Mouse (Mus musculus) hindbrain, embryonic 16.5 days (tissue): Measurements from ENCODE around the gene Meaf6. TPM values are rescaled to one million over a fixed set of nuclear protein-coding genes. Genes with fewer than 3 reads are reported as not detected.

Experiments used
- ATAC-seq: fragments of 200-750 bp; cut with Nextera tagmentation; 2 replicates; pipeline ENCODE4 v1.8.0; 2017; ENCODE audit warnings: moderate TSS enrichment, moderate library complexity
- H3K27ac ChIP-seq: fragments of 300-500 bp; sonication (generic); 2 replicates; pipeline ENCODE4 v1.5.1; 2014; ENCODE audit warnings: low read depth, mild to moderate bottlenecking, control low read depth, low read length, moderate library complexity
- H3K27me3 ChIP-seq: fragments of 300-500 bp; sonication (generic); replicated peaks from 2 replicates; pipeline ENCODE4 v1.6.1; 2014; ENCODE audit warnings: low read length; ENCODE audit not compliant: control insufficient read depth, insufficient read depth
- H3K36me3 ChIP-seq: fragments of 300-500 bp; sonication (generic); 2 replicates; pipeline ENCODE4 v1.6.1; 2014; ENCODE audit warnings: mild to moderate bottlenecking, low read length, moderate library complexity, mixed read lengths; ENCODE audit not compliant: control insufficient read depth, insufficient read depth
- H3K4me1 ChIP-seq: fragments of 300-500 bp; sonication (generic); 2 replicates; pipeline ENCODE4 v1.6.1; 2014; ENCODE audit warnings: low read depth, low read length; ENCODE audit not compliant: control insufficient read depth, insufficient read depth
- H3K4me2 ChIP-seq: fragments of 300-500 bp; sonication (generic); 2 replicates; pipeline ENCODE4 v1.6.1; 2014; ENCODE audit warnings: mild to moderate bottlenecking, low read length, control low read depth, moderate library complexity
- H3K4me3 ChIP-seq: fragments of 300-500 bp; sonication (generic); 2 replicates; pipeline ENCODE4 v1.5.1; 2014; ENCODE audit warnings: mild to moderate bottlenecking, low read length, control low read depth, moderate library complexity
- H3K9ac ChIP-seq: fragments of 300-500 bp; sonication (generic); 2 replicates; pipeline ENCODE4 v1.6.1; 2014; ENCODE audit warnings: low read depth, mild to moderate bottlenecking, control low read depth, low read length, moderate library complexity
- H3K9me3 ChIP-seq: fragments of 300-500 bp; sonication (generic); 2 replicates; pipeline ENCODE4 v1.6.1; 2014; ENCODE audit warnings: mild to moderate bottlenecking, low read length, moderate library complexity; ENCODE audit not compliant: control insufficient read depth
- WGBS: fragments of 180-500 bp; shearing (Covaris S2); extraction: QIAGEN DNeasy Blood & Tissue Kit; methylation state at CpG from one replicate; pipeline ENCODE4 v1.1.7; 2014; 5-methylcytosine and 5-hydroxymethylcytosine counted together
- polyA plus RNA-seq: library from polyadenylated mRNA; unstranded; fragments of >200 nt; fragmentation: Nextera tagmentation; extraction: Ambion mirVana; gene quantifications from 2 replicates; pipeline ENCODE4 v1.2.1, GENCODE M21; 2015

The Meaf6 gene
- polyA plus RNA-seq, 1 experiment from 2014 or later = 147 TPM

GRCm38 (mm10) chr4:125147970-125148369 lies 63.0 kb downstream of the Meaf6 start:
- no peak overlapping the region for H3K4me3 ChIP-seq
- no peak overlapping the region for H3K27ac ChIP-seq
- H3K9ac ChIP-seq = no peak overlapping the region
- H3K27me3 ChIP-seq = 0 out of 2 replicates have a peak, but pooled peaks cover 5% of the 10 kb centered on the region
- H3K36me3 ChIP-seq = no peaks in the 10 kb centered on the region
- no peaks in the 10 kb centered on the region for H3K9me3 ChIP-seq
- peaks cover 7% of the 10 kb centered on the region for H3K4me1 ChIP-seq
- WGBS = 74% methylated on average over 4 of the region's 4 CpGs
- H3K4me2 ChIP-seq = no peak overlapping the region
- ATAC-seq = no peak

DNA sequence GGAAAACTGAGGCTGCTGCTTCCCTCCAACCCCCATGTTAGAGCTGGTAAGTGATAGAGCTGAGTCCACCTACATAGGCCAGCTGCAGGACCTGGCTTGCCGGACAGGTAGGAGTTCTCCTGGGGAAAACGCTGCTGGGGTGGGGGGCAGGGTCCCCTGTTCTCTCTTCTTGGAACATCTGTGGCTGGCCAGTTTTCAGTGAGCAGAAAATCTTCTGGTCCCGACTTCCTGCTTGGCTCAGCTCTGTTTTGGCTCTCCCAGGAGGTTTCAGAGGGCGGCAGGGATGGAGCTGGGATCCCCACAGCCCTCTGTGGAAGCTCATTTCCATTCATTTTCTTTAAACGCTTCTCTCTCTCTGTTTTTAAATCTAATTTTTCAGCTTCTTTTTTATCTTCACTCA lies 64.5 kb downstream of the Meaf6 start:
- 29% methylated on average over 5 of the region's 5 CpGs for WGBS
- no peaks in the 10 kb centered on the region for H3K9me3 ChIP-seq
- H3K4me2 ChIP-seq = no peak overlapping the region
- H3K9ac ChIP-seq = no peak overlapping the region
- no peak overlapping the region for H3K27ac ChIP-seq
- ATAC-seq = no peak
- H3K4me1 ChIP-seq = peaks cover 7% of the 10 kb centered on the region
- no peaks in the 10 kb centered on the region for H3K27me3 ChIP-seq
- no peaks in the 10 kb centered on the region for H3K36me3 ChIP-seq
- H3K4me3 ChIP-seq = no peak overlapping the region

- no peak overlapping the region for H3K4me2 ChIP-seq
- no peaks in the 10 kb centered on the region for H3K36me3 ChIP-seq
- H3K4me1 ChIP-seq = no peaks in the 10 kb centered on the region
- no peak overlapping the region for H3K27ac ChIP-seq
- no peaks in the 10 kb centered on the region for H3K9me3 ChIP-seq
- H3K9ac ChIP-seq = no peak overlapping the region
- no peak for ATAC-seq
- 93% methylated on average over 6 of the region's 6 CpGs for WGBS
- no peak overlapping the region for H3K4me3 ChIP-seq
- no peaks in the 10 kb centered on the region for H3K27me3 ChIP-seq
These were observed 67.5 kb downstream of the Meaf6 start for GRCm38 (mm10) chr4:125152469-125152868.

DNA sequence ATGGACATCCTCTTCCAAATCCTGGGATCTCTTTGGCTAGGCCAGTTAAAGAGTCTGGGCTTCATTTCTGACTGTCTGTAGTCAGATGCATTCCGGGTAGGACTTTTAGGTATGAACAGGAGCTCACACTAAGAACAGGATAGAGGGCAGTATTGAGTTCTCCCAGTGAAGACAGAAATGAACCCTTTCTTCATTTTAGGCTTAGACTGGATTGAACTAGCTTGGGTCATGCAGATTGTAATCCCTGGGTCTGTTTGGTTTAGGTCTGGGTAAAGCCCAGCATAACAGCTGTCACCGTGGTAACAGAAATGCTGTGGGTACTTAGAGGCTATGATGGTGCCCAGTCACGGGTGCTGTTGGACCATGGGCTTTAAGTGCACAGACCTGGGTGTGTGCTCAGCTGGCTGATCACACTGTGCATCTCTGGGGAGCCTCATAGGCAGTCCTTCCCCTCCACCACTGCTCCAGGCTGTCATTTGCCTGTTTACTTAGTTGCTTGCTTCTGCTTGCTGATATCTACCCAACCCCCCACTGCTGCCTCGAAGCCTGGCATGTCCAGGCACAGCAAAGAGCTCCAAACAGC lies 68.8 kb downstream of the Meaf6 start:
- Histone ChIP-seq H3K36me3 (no peaks in the 10 kb centered on the region), H3K27ac (no peak overlapping the region), H3K27me3 (no peaks in the 10 kb centered on the region), H3K9me3 (no peaks in the 10 kb centered on the region), H3K4me2 (no peak overlapping the region), H3K4me1 (no peaks in the 10 kb centered on the region), H3K9ac (no peak overlapping the region), H3K4me3 (no peak overlapping the region)
- ATAC-seq = no peak
- 66% methylated on average over 4 of the region's 4 CpGs for WGBS

DNA sequence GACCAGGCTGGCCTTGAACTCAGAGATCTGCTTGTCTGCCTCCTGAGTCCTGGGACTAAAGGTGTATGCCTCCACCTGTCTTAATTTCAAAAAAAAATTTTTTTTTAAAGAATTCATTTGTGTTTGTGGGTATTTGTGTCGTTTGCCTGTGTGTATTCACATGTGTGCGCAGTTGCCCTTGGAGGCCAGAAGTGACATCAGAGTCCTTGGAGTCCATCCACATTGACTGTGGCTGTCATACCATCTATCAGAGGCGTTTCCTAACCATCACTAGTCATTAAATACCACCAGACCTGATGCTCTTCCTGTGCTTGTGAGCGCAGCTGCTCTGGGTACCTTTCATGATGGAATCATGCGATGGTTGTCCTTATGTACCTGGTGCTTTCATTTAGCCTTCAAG lies 70.7 kb downstream of the Meaf6 start:
- Histone ChIP-seq H3K36me3 (no peaks in the 10 kb centered on the region), H3K27me3 (no peaks in the 10 kb centered on the region), H3K4me2 (no peak overlapping the region), H3K9ac (no peak overlapping the region), H3K4me3 (no peak overlapping the region), H3K4me1 (peaks cover 3% of the 10 kb centered on the region), H3K27ac (no peak overlapping the region), H3K9me3 (no peaks in the 10 kb centered on the region)
- ATAC-seq = no peak
- 84% methylated on average over 5 of the region's 5 CpGs for WGBS

DNA sequence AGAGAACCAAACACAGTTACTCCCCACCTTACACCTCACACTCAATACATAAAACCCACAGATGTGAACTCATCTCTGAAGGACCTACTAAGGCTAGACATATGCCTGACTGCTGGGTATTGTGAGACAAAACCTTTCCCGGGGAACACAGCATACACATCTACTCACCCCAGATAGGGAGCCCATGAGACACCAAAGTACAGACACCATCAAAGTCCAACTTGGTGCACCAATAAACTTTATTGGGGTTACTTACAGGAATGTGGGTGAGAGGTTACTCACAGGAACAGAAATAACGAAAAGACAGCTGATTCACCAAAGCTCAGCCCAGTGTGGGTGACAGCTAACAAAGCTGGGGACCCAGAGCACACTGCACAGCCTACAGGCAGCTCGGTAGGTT lies 72.4 kb downstream of the Meaf6 start:
- WGBS = 88% methylated on average over 3 of the region's 3 CpGs

GRCm38 (mm10) chr4:125158081-125158480 lies 73.1 kb downstream of the Meaf6 start:
- Histone ChIP-seq H3K36me3 (no peaks in the 10 kb centered on the region), H3K4me1 (peaks cover 5% of the 10 kb centered on the region), H3K27ac (no peak overlapping the region), H3K4me3 (no peak overlapping the region), H3K27me3 (no peaks in the 10 kb centered on the region; the same call in 1 of the 2 replicates), H3K4me2 (no peak overlapping the region), H3K9me3 (no peaks in the 10 kb centered on the region), H3K9ac (no peak overlapping the region)
- WGBS = 89% methylated on average over 2 of the region's 2 CpGs
- ATAC-seq = no peak

More for the DNA sequence above, 72.4 kb downstream of the Meaf6 start:
- H3K9ac ChIP-seq = no peak overlapping the region
- no peak overlapping the region for H3K27ac ChIP-seq
- no peak overlapping the region for H3K4me2 ChIP-seq
- no peaks in the 10 kb centered on the region for H3K9me3 ChIP-seq
- peaks cover 5% of the 10 kb centered on the region for H3K4me1 ChIP-seq
- ATAC-seq = no peak
- no peaks in the 10 kb centered on the region; the same call in 1 of the 2 replicates for H3K27me3 ChIP-seq
- H3K36me3 ChIP-seq = no peaks in the 10 kb centered on the region
- H3K4me3 ChIP-seq = no peak overlapping the region

DNA sequence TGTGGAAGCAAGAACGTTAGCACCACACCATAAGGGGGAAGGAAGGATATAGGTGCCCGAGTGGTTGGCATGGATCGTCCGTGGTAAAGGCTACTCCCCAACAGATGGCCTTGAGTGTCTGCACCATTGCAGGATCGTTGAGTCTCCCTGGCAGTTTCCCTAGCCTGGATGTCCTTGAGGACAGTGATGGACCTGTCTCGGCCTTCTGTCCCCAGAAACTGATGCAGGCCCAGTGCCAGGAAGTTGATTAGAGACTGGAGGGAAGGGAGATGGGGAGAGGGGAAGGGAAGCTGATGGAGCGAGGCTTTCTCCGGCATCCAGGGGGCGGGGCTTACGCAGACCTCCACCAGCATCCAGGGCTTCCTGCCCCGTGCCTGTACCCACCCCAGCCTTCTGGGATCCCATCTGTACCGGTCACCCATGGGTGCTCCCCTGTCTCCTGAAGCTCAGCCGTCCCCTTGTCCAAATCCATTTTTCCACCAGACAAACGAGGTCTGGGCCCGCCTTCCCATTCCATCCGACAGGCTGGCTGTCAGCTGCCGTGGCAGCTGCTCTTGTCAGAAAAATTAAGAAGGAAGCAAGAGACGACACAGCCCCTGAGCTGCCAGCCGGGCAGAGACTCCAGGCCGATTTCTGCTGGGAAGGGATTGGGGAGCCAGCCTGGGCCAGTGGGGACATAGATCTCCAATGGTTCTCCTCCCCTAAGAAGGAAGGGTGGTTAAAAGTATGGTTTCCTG lies 73.8 kb downstream of the Meaf6 start:
- Histone ChIP-seq H3K36me3 (no peaks in the 10 kb centered on the region), H3K9ac (0 out of 2 replicates have a peak overlapping the region, but pooled peaks have one; percentile 8), H3K9me3 (no peaks in the 10 kb centered on the region), H3K27me3 (no peaks in the 10 kb centered on the region; the same call in 1 of the 2 replicates), H3K4me1 (peaks cover 5% of the 10 kb centered on the region), H3K27ac (peak overlapping the region; percentile 6; the same call in 1 of the 2 replicates), H3K4me2 (no peak overlapping the region), H3K4me3 (no peak overlapping the region)
- ATAC-seq = peak; percentile 63; the same call in 1 of the 2 replicates
- 40% methylated on average over 20 of the region's 20 CpGs for WGBS

DNA sequence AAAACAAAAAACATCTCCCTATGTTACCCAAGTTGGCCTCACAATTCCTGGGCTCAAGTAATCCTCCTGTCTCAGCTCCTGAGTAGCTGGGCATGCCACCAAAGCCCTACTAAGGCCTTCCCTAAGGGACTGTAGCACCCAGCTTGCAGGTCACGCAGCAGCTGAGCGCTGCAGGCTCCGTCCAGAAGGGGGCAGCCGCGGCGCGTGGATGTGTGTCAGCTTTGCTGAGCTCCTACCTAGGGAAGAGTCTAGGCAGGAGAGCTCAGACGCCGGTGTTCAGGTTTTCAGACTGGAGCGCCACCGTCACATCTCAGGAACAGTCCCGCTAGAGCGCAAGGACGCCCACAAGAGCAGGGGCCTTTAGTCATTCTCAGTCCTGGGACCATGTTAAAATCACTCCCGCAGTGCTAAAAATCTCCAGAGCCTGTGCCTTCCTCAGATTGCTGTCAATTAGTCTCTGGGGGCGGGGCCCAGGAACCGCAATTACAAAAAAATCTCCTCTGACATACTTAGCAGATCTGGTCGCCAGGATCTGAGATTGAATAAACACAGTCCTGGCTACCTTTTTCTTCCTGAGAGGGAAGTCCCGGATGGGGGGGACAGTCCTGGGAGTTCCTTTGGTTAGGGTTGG lies 75.5 kb downstream of the Meaf6 start:
- WGBS = 7% methylated on average over 19 of the region's 19 CpGs
- no peak overlapping the region for H3K9ac ChIP-seq

More for the DNA sequence above, 75.5 kb downstream of the Meaf6 start:
- Histone ChIP-seq H3K36me3 (no peaks in the 10 kb centered on the region), H3K4me3 (0 out of 2 replicates have a peak overlapping the region, but pooled peaks have one; percentile 6), H3K4me2 (peak overlapping the region; percentile 45), H3K4me1 (peaks cover 5% of the 10 kb centered on the region), H3K27me3 (no peaks in the 10 kb centered on the region; the same call in 1 of the 2 replicates), H3K27ac (no peak overlapping the region), H3K9me3 (no peaks in the 10 kb centered on the region)
- ATAC-seq = peak; percentile 63
